9 mouse cellular contexts compared by ENCODE assay signal in genomic region chr2:179979836-179980235, GRCm38 (mm10). TPM values are rescaled to one million over a fixed set of nuclear protein-coding genes. Genes with fewer than 3 reads are reported as not detected.
DNase-seq lines count a peak whose midpoint lies in the region; ATAC-seq and TF ChIP-seq lines count a peak whose summit lies in the region.
"Had no signal": no experiment of that assay in that cellular context is flagged by ENCODE, and none has a peak within 500 bp of the region (broad histone marks: within the 10 kb centered on the region; RNA-seq: fewer than 3 reads in every experiment).

No protein-coding gene starts in this region.

- H3K36me3 ChIP-seq in midbrain, embryonic 11.5 days (ENCODE audit: control insufficient read depth, insufficient read depth, low read length), result no peaks in the 10 kb centered on the region
- no peaks in the 10 kb centered on the region for H3K36me3 ChIP-seq in midbrain, postnatal 0 days (ENCODE audit: insufficient read depth, low read length)
- H3K36me3 ChIP-seq in macrophage (ENCODE audit: inconsistent target), result no peaks in the 10 kb centered on the region
- no peaks in the 10 kb centered on the region for H3K36me3 ChIP-seq in forebrain, postnatal 0 days (ENCODE audit: insufficient read depth)
- H3K36me3 ChIP-seq: hindbrain, embryonic 15.5 days had no signal

- no peak overlapping the region for H3K27ac ChIP-seq in midbrain, embryonic 11.5 days (ENCODE audit: low read depth, low read length)
- no peak overlapping the region for H3K27ac ChIP-seq in midbrain, postnatal 0 days (ENCODE audit: low read depth, low read length)
- H3K27ac ChIP-seq in macrophage, result peak overlapping the region; percentile 19; the same call in 1 of the 2 replicates
- no peak overlapping the region for H3K27ac ChIP-seq in forebrain, postnatal 0 days (ENCODE audit: low read depth, low read length)
- H3K27ac ChIP-seq: hindbrain, embryonic 15.5 days had no signal

- 74% methylated on average over 8 of the region's 8 CpGs for WGBS in midbrain, embryonic 11.5 days
- 76% methylated on average over 8 of the region's 8 CpGs for WGBS in midbrain, postnatal 0 days
- 43% methylated on average over 8 of the region's 8 CpGs for WGBS in macrophage (ENCODE audit: missing documents)
- 73% methylated on average over 8 of the region's 8 CpGs for WGBS in forebrain, postnatal 0 days

- TF ChIP-seq CTCF in midbrain, postnatal 0 days (IDR thresholded peaks at IDR 0.05), result no peak
- TF ChIP-seq CTCF in forebrain, postnatal 0 days (IDR thresholded peaks at IDR 0.05; ENCODE audit: low read depth), result no peak

- peak; percentile 43 to 76 for DNase-seq in frontal cortex, adult 2 months (ENCODE audit: extremely low spot score in 1 of 2, low spot score in 1 of 2)
- no peak for DNase-seq in frontal cortex, postnatal 10 days (ENCODE audit: low spot score in 2 of 2)
- DNase-seq in midbrain, embryonic 11.5 days (ENCODE audit: low spot score, missing footprints), result peak; percentile 72
- no peak for DNase-seq in midbrain, postnatal 0 days (ENCODE audit: low spot score)
- peak; percentile 85 for DNase-seq in fibroblast of lung, adult 2 months (ENCODE audit: low read depth)
- no peak for DNase-seq in forebrain, postnatal 0 days
- no peak for DNase-seq in kidney, adult 11 months

- 0 out of 2 replicates have a peak, but pooled peaks cover 3% of the 10 kb centered on the region for H3K27me3 ChIP-seq in midbrain, embryonic 11.5 days (ENCODE audit: control insufficient read depth, insufficient read depth, low read length)
- H3K27me3 ChIP-seq in midbrain, postnatal 0 days (ENCODE audit: insufficient read depth, low read length), result no peaks in the 10 kb centered on the region
- no peaks in the 10 kb centered on the region for H3K27me3 ChIP-seq in forebrain, postnatal 0 days (ENCODE audit: insufficient read depth, low read length)
- H3K27me3 ChIP-seq: hindbrain, embryonic 15.5 days had no signal

- ATAC-seq in midbrain, embryonic 11.5 days (ENCODE audit: low FRiP score), result no peak
- no peak for ATAC-seq in midbrain, postnatal 0 days (ENCODE audit: low FRiP score)
- no peak for ATAC-seq in forebrain, postnatal 0 days

- peaks cover 8% of the 10 kb centered on the region for H3K4me1 ChIP-seq in midbrain, embryonic 11.5 days (ENCODE audit: control insufficient read depth, insufficient read depth, low read length)
- no peaks in the 10 kb centered on the region for H3K4me1 ChIP-seq in midbrain, postnatal 0 days (ENCODE audit: insufficient read depth, low read length)
- 0 out of 2 replicates have a peak, but pooled peaks cover 3% of the 10 kb centered on the region for H3K4me1 ChIP-seq in forebrain, postnatal 0 days (ENCODE audit: insufficient read depth)

- no peak overlapping the region for H3K9ac ChIP-seq in midbrain, embryonic 11.5 days (ENCODE audit: low read length)
- H3K9ac ChIP-seq in midbrain, postnatal 0 days (replicated peaks; ENCODE audit: low read length, poor library complexity, severe bottlenecking), result no peak overlapping the region
- H3K9ac ChIP-seq in forebrain, postnatal 0 days, result no peak overlapping the region
- H3K9ac ChIP-seq: hindbrain, embryonic 15.5 days had no signal

- no peaks in the 10 kb centered on the region for H3K9me3 ChIP-seq in midbrain, embryonic 11.5 days (ENCODE audit: control insufficient read depth, low read length)
- no peaks in the 10 kb centered on the region for H3K9me3 ChIP-seq in midbrain, postnatal 0 days (ENCODE audit: low read length)
- H3K9me3 ChIP-seq in forebrain, postnatal 0 days (ENCODE audit: low read length), result no peaks in the 10 kb centered on the region
- H3K9me3 ChIP-seq: hindbrain, embryonic 15.5 days had no signal

- no peak overlapping the region for H3K4me3 ChIP-seq in midbrain, embryonic 11.5 days (ENCODE audit: low read depth, low read length)
- no peak overlapping the region for H3K4me3 ChIP-seq in midbrain, postnatal 0 days (ENCODE audit: low read depth, low read length)
- H3K4me3 ChIP-seq in macrophage (ENCODE audit: inconsistent target), result no peak overlapping the region
- H3K4me3 ChIP-seq in forebrain, postnatal 0 days (ENCODE audit: low read depth, low read length), result no peak overlapping the region
- H3K4me3 ChIP-seq: hindbrain, embryonic 15.5 days had no signal

- peaks cover 3% of the 10 kb centered on the region; the same call in 1 of the 2 replicates for H3K79me2 ChIP-seq in macrophage (ENCODE audit: inconsistent target)

- H3K4me2 ChIP-seq in midbrain, embryonic 11.5 days, result no peak overlapping the region
- H3K4me2 ChIP-seq in midbrain, postnatal 0 days (ENCODE audit: low read depth, low read length, poor library complexity, severe bottlenecking), result no peak overlapping the region
- no peak overlapping the region for H3K4me2 ChIP-seq in forebrain, postnatal 0 days (ENCODE audit: low read depth)
- H3K4me2 ChIP-seq: hindbrain, embryonic 15.5 days had no signal

RNA-seq across cellular contexts. Expression of gene Taf4, which starts 3.4 kb away (rescaled TPM):
- polyA plus RNA-seq in frontal cortex, adult 2 months (2012; rRNA removed), result 14.1 and 15.1 TPM in 2 replicates
- polyA plus RNA-seq in midbrain, embryonic 11.5 days (2014; fragmentation: Nextera tagmentation; extraction: Ambion mirVana), result 5.8 and 6.0 TPM in 2 replicates
- 11.4 and 15.0 TPM in 2 replicates for total RNA-seq in midbrain, postnatal 0 days (2014; rRNA removed)
- polyA plus RNA-seq in midbrain, postnatal 0 days (2015; fragmentation: Nextera tagmentation; extraction: Ambion mirVana), result 2.2 and 2.9 TPM in 2 replicates
- total RNA-seq in macrophage (2018; cell fraction: chromatin; rRNA removed), result 10 to 100 TPM in 25 of 26 experiments, 1 to 10 TPM in 1; 9.2 to 64.5 (median 41.5) TPM
- 10 to 100 TPM; 10.1 to 21.3 (median 17.0) TPM for total RNA-seq in macrophage (2018; cell fraction: cytosol; rRNA removed)
- 10 to 100 TPM; 14.9 to 48.5 (median 28.3) TPM for total RNA-seq in macrophage (2018; cell fraction: nucleus; rRNA removed)
- 10.4 to 14.0 TPM (median 11.8 TPM) in 3 replicates for polyA plus RNA-seq in macrophage (2018)
- 11.4 and 12.5 TPM in 2 replicates for total RNA-seq in forebrain, postnatal 0 days (2014; rRNA removed)
- 2.1 and 2.4 TPM in 2 replicates for polyA plus RNA-seq in forebrain, postnatal 0 days (2015; fragmentation: Nextera tagmentation; extraction: Ambion mirVana)

RNA-seq across cellular contexts. Expression of gene Lsm14b, which starts 45.0 kb away (rescaled TPM):
- polyA plus RNA-seq in frontal cortex, adult 2 months (2012; rRNA removed), result 85.2 and 88.4 TPM in 2 replicates
- polyA plus RNA-seq in midbrain, embryonic 11.5 days (2014; fragmentation: Nextera tagmentation; extraction: Ambion mirVana), result 11.1 and 14.5 TPM in 2 replicates
- 113 and 118 TPM in 2 replicates for total RNA-seq in midbrain, postnatal 0 days (2014; rRNA removed)
- polyA plus RNA-seq in midbrain, postnatal 0 days (2015; fragmentation: Nextera tagmentation; extraction: Ambion mirVana), result 22.0 and 23.6 TPM in 2 replicates
- 10 to 100 TPM in 15 of 26 experiments, 1 to 10 TPM in 11; 4.2 to 22.7 (median 11.6) TPM for total RNA-seq in macrophage (2018; cell fraction: chromatin; rRNA removed)
- 10 to 100 TPM; 12.1 to 21.9 (median 16.2) TPM for total RNA-seq in macrophage (2018; cell fraction: cytosol; rRNA removed)
- total RNA-seq in macrophage (2018; cell fraction: nucleus; rRNA removed), result 10 to 100 TPM in 18 of 26 experiments, 1 to 10 TPM in 8; 7.4 to 23.0 (median 12.9) TPM
- 13.6 to 45.7 TPM (median 15.5 TPM) in 3 replicates for polyA plus RNA-seq in macrophage (2018)
- total RNA-seq in forebrain, postnatal 0 days (2014; rRNA removed), result 154 and 162 TPM in 2 replicates
- polyA plus RNA-seq in forebrain, postnatal 0 days (2015; fragmentation: Nextera tagmentation; extraction: Ambion mirVana), result 24.4 and 24.8 TPM in 2 replicates

Comparison
In these comparisons a context has a peak if more than half of its experiments do, and no peak if none do; other contexts are left out.
1. DNase-seq: peak in frontal cortex, adult 2 months (2 of 2), midbrain, embryonic 11.5 days (single experiment) and fibroblast of lung, adult 2 months (single experiment); none in frontal cortex, postnatal 10 days (0 of 2), midbrain, postnatal 0 days (single experiment), forebrain, postnatal 0 days (single experiment) and kidney, adult 11 months (single experiment).